Mouse (Mus musculus): ENCODE data around the gene Tuba4a.

DNA sequence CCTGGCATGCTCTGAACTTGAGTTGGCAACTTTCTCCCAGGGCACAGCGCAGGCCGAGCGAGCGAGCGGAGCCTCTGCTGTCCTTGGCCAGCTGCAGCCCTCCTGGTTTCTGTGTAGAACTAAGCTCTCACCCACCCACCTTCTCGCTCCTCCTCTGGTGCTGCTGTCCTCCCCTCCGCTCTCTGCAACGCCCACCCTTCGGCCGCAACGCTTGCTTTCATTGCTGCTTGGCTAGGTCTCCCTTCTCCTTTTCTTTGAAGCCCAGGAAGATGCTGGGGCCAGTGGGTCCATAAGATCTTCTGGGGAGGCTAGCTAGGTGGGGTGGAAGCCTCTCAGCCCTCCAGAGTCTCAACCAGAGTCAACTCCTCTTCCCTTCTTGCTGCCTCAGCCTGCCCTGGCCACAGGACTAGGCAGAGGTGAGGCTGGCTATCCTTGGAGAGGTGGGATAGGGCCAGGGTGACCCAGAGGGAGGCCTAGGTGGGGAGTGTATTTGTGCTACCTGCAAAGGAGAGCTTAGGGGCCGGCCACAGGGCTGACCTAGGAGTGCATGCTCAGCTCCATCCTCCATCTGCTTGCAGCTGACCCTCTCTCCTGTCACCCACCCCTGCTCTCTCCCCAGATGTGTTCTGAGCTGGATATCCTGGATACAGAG lies 24.6 kb upstream of the Tuba4a start:
- no peak for TF ChIP-seq GATA1 (IDR thresholded peaks at IDR 0.05; ENCODE audit: borderline replicate concordance, low read length)
- no peak for TF ChIP-seq FLI1 (IDR thresholded peaks at IDR 0.05; ENCODE audit: low read length)
